Mouse (Mus musculus) spleen, postnatal 10 days (tissue): Measurements from ENCODE around the gene Pnmt.
A peak's percentile ranks its signal among the peaks of the same experiment; 100 is the strongest.

ENCODE experiments used
- DNase-seq, 2 experiments: peaks; one replicate each; pipeline ENCODE4 v3.0.0; 2021 to 2022; ENCODE audit warnings: low spot score in 2 of 2

Pnmt gene

GRCm38 (mm10) chr11:98417074-98417473, 30.8 kb downstream of the Pnmt start:
- no peak for DNase-seq

GRCm38 (mm10) chr11:98418273-98418672, 32.0 kb downstream of the Pnmt start:
- no peak for DNase-seq

GRCm38 (mm10) chr11:98418939-98419547, 32.8 kb downstream of the Pnmt start:
- peak in 1 of 2 experiments; percentile 12 for DNase-seq

DNA sequence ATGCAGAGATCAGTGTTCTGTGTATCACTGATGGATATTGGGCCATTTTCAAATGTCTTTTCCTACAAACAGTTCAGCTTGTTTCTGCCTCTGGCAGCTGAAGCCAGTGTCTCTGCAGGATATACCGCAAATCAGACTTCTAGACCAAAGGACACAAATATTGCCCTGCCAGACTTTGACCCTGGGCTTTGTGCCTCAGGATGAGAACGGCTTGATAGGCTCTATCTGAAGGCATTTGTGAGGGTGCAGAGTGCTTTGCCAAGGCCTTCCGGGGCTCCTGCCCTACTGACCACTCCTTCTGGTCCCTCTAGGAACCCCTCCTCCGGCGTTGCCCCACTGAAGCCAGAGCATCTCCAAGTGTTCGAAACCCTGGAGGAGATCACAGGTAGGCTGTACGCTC, 40.3 kb downstream of the Pnmt start:
- no peak for DNase-seq

DNA sequence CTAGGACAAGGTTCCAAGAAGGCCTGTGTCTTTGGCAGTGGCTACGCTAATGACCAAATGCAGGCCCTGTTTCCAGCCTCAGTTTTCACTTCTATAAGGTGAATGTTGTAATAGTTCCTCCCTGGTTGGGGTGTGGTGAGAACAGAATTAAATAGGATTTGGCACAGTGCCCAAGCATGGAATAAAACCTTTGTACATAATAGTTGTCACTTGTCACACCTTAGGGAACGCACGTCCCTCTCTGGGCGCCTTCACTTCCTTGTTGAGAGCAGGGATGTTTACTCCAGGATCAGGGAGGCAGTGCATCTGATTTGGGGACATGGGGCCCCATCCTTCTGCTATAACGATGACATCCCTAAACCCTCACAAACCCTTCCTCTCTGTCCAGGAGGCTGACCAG, 42.2 kb downstream of the Pnmt start:
- no peak for DNase-seq

- no peak for DNase-seq
Measured at GRCm38 (mm10) chr11:98431743-98432502, 45.7 kb downstream of the Pnmt start.

DNA sequence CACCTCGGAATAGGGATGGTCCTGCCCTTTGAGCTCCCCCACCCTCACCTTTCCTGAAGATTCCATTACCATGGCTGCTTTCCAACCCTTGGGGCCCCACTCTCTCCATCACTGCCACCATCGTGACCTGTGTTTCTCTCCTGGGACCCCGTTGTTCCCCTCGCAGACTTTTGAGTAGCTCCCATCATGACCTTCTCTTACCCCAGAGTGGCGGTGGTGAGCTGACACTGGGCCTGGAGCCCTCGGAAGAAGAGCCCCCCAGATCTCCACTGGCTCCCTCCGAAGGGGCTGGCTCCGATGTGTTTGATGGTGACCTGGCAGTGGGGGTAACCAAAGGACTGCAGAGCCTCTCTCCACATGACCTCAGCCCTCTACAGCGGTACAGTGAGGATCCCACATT, 49.5 kb downstream of the Pnmt start:
- DNase-seq, result no peak

DNA sequence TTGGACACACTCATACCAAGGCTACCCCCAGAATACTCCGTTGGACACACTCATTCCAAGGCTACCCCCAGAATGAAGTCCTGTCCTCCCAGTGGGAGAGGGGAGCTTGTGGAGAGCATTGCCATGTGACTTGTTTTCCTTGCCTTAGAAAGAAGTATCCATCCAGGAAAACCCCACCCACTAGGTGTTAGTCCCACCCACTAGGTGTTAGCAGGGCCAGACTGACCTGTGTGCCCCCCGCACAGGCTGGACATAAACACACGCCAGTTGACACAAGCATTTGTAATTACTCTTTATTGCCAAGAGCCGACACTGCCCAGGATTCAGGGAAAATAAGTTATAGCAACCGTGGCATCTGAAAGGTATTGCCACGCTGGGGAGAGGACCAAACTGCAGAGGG, 51.2 kb downstream of the Pnmt start:
- no peak for DNase-seq
